Mouse (Mus musculus) C2C12 (cell line): ENCODE results near the gene Ddx27. TPM values are rescaled to one million over a fixed set of nuclear protein-coding genes. Genes with fewer than 3 reads are reported as not detected.

Experiments used
- H3K27me3 ChIP-seq: one replicate; pipeline ENCODE4 v1.6.1; 2011; ENCODE audit not compliant: control insufficient read depth, insufficient read depth, insufficient read length
- H3K36me3 ChIP-seq: one replicate; pipeline ENCODE4 v1.6.1; 2011; ENCODE audit not compliant: control insufficient read depth, insufficient read depth
- H3K4me3 ChIP-seq: one replicate; pipeline ENCODE4 v1.5.1; 2011; ENCODE audit warnings: mild to moderate bottlenecking, control low read depth; ENCODE audit not compliant: poor library complexity, insufficient read depth, severe bottlenecking
- H3K79me2 ChIP-seq: one replicate; pipeline ENCODE4 v1.6.1; 2011; ENCODE audit not compliant: control insufficient read depth, insufficient read depth
- H3K79me3 ChIP-seq: one replicate; pipeline ENCODE4 v1.6.1; 2011; ENCODE audit warnings: low read depth, control low read depth
- H3ac ChIP-seq: one replicate; pipeline ENCODE3; 2011; ENCODE audit warnings: low read depth; ENCODE audit not compliant: control insufficient read depth, insufficient read length
- CEBPB ChIP-seq: IDR thresholded peaks from one replicate; pipeline ENCODE4 v1.6.1; 2011; ENCODE audit warnings: low read depth, mild to moderate bottlenecking, control low read depth, moderate library complexity
- CTCF ChIP-seq: IDR thresholded peaks from one replicate; pipeline ENCODE4 v1.5.1; 2011; ENCODE audit not compliant: control insufficient read depth, insufficient read depth, insufficient read length
- FOSL1 ChIP-seq: IDR thresholded peaks from one replicate; pipeline ENCODE4 v1.8.0; 2011; ENCODE audit warnings: mild to moderate bottlenecking, low read length; ENCODE audit not compliant: poor library complexity, insufficient read depth, severe bottlenecking
- MAX ChIP-seq: IDR thresholded peaks from one replicate; pipeline ENCODE4 v1.6.1; 2011; ENCODE audit warnings: mild to moderate bottlenecking, control low read depth
- MYOD1 ChIP-seq: IDR thresholded peaks from one replicate; pipeline ENCODE4 v1.6.1; 2011; ENCODE audit warnings: low read depth; ENCODE audit not compliant: control insufficient read depth, insufficient read length
- MYOG ChIP-seq: IDR thresholded peaks from one replicate; pipeline ENCODE4 v1.6.1; 2011; ENCODE audit not compliant: control insufficient read depth, insufficient read length; ENCODE audit errors: extremely low read depth
- USF1 ChIP-seq: IDR thresholded peaks from one replicate; pipeline ENCODE4 v1.6.1; 2011; ENCODE audit warnings: low read depth, mild to moderate bottlenecking, control low read depth, moderate library complexity
- polyA plus RNA-seq: library from polyadenylated mRNA; unstranded; fragments of >200 nt; fragmentation: generic; extraction: Trizol; gene quantifications from one replicate; pipeline ENCODE4 v1.2.1, GENCODE M21; 2012; ENCODE audit warnings: missing spikeins

Ddx27 gene
- polyA plus RNA-seq, 1 experiment, result 76.4 TPM

DNA sequence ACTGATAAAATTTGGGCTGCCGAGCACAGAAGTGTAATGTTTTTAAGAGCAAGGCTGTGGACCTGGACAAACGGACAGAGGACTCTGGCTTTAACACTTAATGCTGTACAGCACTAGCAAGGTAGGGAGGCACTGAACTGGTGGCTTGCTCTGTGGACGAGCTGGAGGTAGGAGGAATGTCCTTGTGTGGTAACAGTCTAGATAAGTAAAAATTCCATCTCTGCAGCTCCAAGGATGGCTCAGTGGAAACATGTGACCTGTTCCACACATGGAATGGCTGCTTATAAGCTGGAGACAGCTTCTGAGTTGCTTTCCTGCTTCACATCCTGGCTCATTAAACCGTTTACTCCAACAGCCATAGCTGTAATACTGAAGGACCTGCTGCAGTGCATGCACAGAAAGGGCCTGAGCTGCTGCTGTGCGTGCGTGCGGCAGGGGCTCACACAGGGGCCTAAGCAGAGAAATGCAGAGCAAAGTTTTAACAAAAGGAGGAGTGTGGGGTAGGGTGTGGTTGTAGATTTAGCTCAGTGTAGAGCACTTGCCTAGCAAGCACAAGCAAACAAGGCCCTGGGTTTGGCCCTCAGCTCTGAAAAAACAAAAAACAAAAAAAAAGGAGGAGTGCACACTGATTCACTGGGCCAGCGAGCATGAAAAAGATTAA, 33.8 kb downstream of the Ddx27 start:
- Histone ChIP-seq H3K36me3 (peaks cover 79% of the 10 kb centered on the region), H3K4me3 (no peak overlapping the region), H3K79me3 (peaks cover 18% of the 10 kb centered on the region), H3K79me2 (peaks cover 46% of the 10 kb centered on the region), H3ac (no peak overlapping the region), H3K27me3 (no peaks in the 10 kb centered on the region)
- no peak for TF ChIP-seq MAX
- TF ChIP-seq CTCF, result no peak
- TF ChIP-seq USF1, result no peak
- no peak for TF ChIP-seq FOSL1
- no peak for TF ChIP-seq MYOG
- TF ChIP-seq MYOD1, result no peak
- no peak for TF ChIP-seq CEBPB

DNA sequence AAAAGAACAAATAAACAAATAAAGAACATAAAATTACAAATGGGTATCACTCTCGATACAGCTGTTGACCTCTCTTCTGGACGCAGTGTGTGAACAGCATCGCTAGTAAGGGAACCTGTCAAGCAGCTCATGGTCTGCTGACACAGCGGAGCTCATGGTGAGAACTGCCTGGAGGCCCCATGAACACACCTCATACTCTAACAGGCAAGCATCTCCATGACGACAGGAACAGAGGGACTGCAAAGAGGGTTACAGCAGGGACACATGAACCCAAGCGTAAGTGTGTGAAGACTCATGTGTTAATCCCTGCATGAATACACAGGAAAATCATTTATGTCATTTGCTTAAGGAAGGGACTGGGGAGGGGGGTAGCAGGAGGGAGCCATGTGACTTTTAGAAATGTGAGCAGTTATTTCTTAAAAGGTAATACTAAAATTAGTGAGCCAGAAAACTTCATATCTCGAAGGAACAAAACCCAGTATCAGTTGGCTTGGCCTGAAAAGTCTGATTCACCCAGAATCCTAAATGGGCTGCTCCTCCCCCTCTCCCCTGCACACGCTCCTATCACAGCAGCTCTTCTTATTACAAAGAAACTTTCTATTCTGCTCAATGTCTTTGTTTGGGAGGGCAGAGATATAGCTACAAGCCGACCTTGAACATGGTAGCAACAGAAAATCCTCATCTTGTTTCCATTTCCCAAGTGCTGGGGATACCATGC, 38.3 kb downstream of the Ddx27 start:
- Histone ChIP-seq H3K79me3 (peaks cover 41% of the 10 kb centered on the region), H3ac (no peak overlapping the region), H3K36me3 (peaks cover 82% of the 10 kb centered on the region), H3K4me3 (no peak overlapping the region), H3K79me2 (peaks cover 83% of the 10 kb centered on the region), H3K27me3 (no peaks in the 10 kb centered on the region)
- TF ChIP-seq USF1, result no peak

DNA sequence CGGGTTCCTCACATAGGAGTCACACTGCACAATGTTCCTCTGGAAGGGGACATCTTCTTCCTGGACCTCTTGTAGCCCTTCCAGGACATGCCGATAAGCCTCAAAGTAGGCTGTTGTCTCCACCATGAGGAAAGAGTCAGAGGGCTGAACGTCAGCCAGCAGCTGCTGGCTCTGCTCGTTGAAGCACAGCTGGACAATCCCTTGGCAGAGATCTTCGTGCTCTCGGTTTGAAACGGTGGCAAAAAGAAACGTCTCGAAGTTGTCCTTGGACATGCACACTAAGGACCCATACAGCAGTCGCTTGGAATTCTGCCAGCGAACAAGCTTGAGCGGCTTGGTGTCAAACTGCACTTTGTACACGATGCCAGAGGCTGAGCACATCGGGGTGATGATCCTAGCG, 40.4 kb downstream of the Ddx27 start:
- Histone ChIP-seq H3ac (no peak overlapping the region), H3K79me2 (peaks cover 92% of the 10 kb centered on the region), H3K79me3 (peaks cover 43% of the 10 kb centered on the region), H3K4me3 (no peak overlapping the region), H3K36me3 (peaks cover 68% of the 10 kb centered on the region), H3K27me3 (no peaks in the 10 kb centered on the region)
- TF ChIP-seq FOSL1, result no peak
- TF ChIP-seq CTCF, result no peak
- TF ChIP-seq MYOG, result no peak

GRCm38 (mm10) chr2:167056210-167056941, 41.4 kb downstream of the Ddx27 start:
- peaks cover 92% of the 10 kb centered on the region for H3K79me2 ChIP-seq
- H3K36me3 ChIP-seq, result peaks cover 65% of the 10 kb centered on the region
- TF ChIP-seq CTCF (no peak), MYOG (no peak), CEBPB (no peak), USF1 (no peak), FOSL1 (no peak), MYOD1 (no peak), MAX (no peak)
- H3ac ChIP-seq, result no peak overlapping the region
- H3K27me3 ChIP-seq, result no peaks in the 10 kb centered on the region
- H3K4me3 ChIP-seq, result no peak overlapping the region
- H3K79me3 ChIP-seq, result peaks cover 48% of the 10 kb centered on the region

DNA sequence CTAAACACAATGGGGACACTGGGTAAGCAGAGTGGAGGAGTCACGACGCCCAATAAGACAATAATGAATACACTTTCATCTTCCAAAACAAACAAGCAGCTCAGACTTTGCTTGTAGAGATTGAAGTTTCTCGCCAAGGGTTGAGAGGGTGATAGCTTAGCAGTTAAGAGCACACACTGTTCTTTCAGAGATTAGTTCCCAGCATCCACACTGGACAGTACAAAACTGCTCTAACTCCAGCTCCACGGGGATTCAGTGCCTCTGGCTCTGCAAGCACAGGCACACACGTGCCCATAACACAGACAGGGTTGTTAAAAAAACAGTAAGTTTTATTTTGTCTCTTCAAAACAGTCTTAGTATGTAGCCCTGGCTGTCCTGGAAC, 41.9 kb downstream of the Ddx27 start:
- Histone ChIP-seq H3K79me2 (peaks cover 92% of the 10 kb centered on the region), H3K79me3 (peaks cover 48% of the 10 kb centered on the region), H3K4me3 (no peak overlapping the region), H3K36me3 (peaks cover 60% of the 10 kb centered on the region), H3ac (no peak overlapping the region), H3K27me3 (no peaks in the 10 kb centered on the region)
- no peak for TF ChIP-seq MAX
- no peak for TF ChIP-seq FOSL1
- TF ChIP-seq MYOG, result no peak
- TF ChIP-seq CEBPB, result no peak
- no peak for TF ChIP-seq CTCF
- TF ChIP-seq USF1, result no peak

DNA sequence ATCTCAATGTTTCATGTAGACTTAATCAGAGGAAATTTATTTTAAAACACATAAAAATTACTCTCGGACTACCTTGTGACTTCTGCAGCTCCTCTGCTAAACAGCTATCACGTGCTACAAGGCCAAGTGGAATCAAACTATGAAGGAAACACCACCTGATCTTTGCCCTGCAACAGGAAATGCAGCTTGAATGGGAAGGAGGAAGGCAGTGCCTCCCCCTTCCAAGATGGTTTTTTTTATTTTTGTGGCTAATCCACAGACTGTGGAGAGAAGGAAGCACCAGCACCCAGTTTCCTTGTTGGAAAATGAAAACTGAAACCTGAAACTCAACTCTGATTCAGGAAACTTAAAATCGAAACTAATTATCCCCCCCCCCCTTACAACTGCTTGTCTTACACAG, 43.2 kb downstream of the Ddx27 start:
- Histone ChIP-seq H3K27me3 (no peaks in the 10 kb centered on the region), H3K4me3 (no peak overlapping the region), H3K36me3 (peaks cover 52% of the 10 kb centered on the region), H3K79me2 (peaks cover 87% of the 10 kb centered on the region), H3ac (no peak overlapping the region), H3K79me3 (peaks cover 45% of the 10 kb centered on the region)
- TF ChIP-seq CEBPB (no peak), MYOD1 (no peak)
